Mouse (Mus musculus): ENCODE data around the gene Hoxb3.

GRCm38 (mm10) chr11:96278324-96278723, 44.8 kb upstream of the Hoxb3 start:
- TF ChIP-seq POLR2A (IDR thresholded peaks at IDR 0.05; ENCODE audit: borderline replicate concordance, extremely low read depth, low read depth, low read length), result no peak
- no peak for TF ChIP-seq CTCF (IDR thresholded peaks at IDR 0.05; ENCODE audit: insufficient read depth, low read length)
